Mouse (Mus musculus): ENCODE measurements around the gene Lst1. TPM values are rescaled to one million over a fixed set of nuclear protein-coding genes. Genes with fewer than 3 reads are reported as not detected.
"Not testable (repeated sequence)": the region's sequence is repeated elsewhere in the genome, so short reads cannot be mapped to it uniquely, and the experiment has no call there.

Lst1 gene
- polyA plus RNA-seq (2015; fragmentation: Nextera tagmentation; extraction: Ambion mirVana) = 7.9 and 8.2 TPM in 2 replicates

- 67% methylated on average over 7 of the region's 7 CpGs for WGBS
- Histone ChIP-seq H3K4me3 (ENCODE audit: low read length) (no peak within 1 kb of the TSS), H3K4me1 (ENCODE audit: control insufficient read depth, insufficient read depth, low read length) (no peaks in the 10 kb centered on the region), H3K27me3 (ENCODE audit: control insufficient read depth, insufficient read depth, low read length) (no peaks in the 10 kb centered on the region), H3K27ac (ENCODE audit: low read length) (peak within 1 kb of the TSS; percentile 40), H3K9me3 (replicated peaks; ENCODE audit: control insufficient read depth, low read length) (no peaks in the 10 kb centered on the region), H3K9ac (ENCODE audit: low read length) (no peak within 1 kb of the TSS), H3K4me2 (ENCODE audit: low read depth, low read length) (no peak within 1 kb of the TSS), H3K36me3 (ENCODE audit: control insufficient read depth, insufficient read depth) (no peaks in the 10 kb centered on the region)
- ATAC-seq (replicated peaks; ENCODE audit: extremely low read depth, insufficient read depth, low FRiP score) = no peak
Measured at GRCm38 (mm10) chr17:35187959-35188610, at the start of gene Lst1. Gene Lst1 (minus strand): TSS chr17:35188439.

GRCm38 (mm10) chr17:35237504-35237903, 49.3 kb upstream of the Lst1 start:
- no peaks in the 10 kb centered on the region for H3K9me3 ChIP-seq (replicated peaks; ENCODE audit: control insufficient read depth, low read length)
- no peak overlapping the region for H3K9ac ChIP-seq (ENCODE audit: low read length)
- no peak overlapping the region for H3K27ac ChIP-seq (ENCODE audit: low read length)
- no peaks in the 10 kb centered on the region for H3K36me3 ChIP-seq (ENCODE audit: control insufficient read depth, insufficient read depth)
- WGBS = 85% methylated on average over 12 of the region's 12 CpGs
- H3K4me1 ChIP-seq (ENCODE audit: control insufficient read depth, insufficient read depth, low read length) = peaks cover 32% of the 10 kb centered on the region
- ATAC-seq (replicated peaks; ENCODE audit: extremely low read depth, insufficient read depth, low FRiP score) = no peak
- H3K4me3 ChIP-seq (ENCODE audit: low read length) = no peak overlapping the region
- H3K27me3 ChIP-seq (ENCODE audit: control insufficient read depth, insufficient read depth, low read length) = no peaks in the 10 kb centered on the region
- H3K4me2 ChIP-seq (ENCODE audit: low read depth, low read length) = no peak overlapping the region

GRCm38 (mm10) chr17:35236996-35237395, 48.8 kb upstream of the Lst1 start:
- no peaks in the 10 kb centered on the region for H3K27me3 ChIP-seq (ENCODE audit: control insufficient read depth, insufficient read depth, low read length)
- no peaks in the 10 kb centered on the region for H3K9me3 ChIP-seq (replicated peaks; ENCODE audit: control insufficient read depth, low read length)
- ATAC-seq (replicated peaks; ENCODE audit: extremely low read depth, insufficient read depth, low FRiP score) = no peak
- H3K36me3 ChIP-seq (ENCODE audit: control insufficient read depth, insufficient read depth) = no peaks in the 10 kb centered on the region
- peaks cover 36% of the 10 kb centered on the region for H3K4me1 ChIP-seq (ENCODE audit: control insufficient read depth, insufficient read depth, low read length)
- H3K4me2 ChIP-seq (ENCODE audit: low read depth, low read length) = no peak overlapping the region
- H3K4me3 ChIP-seq (ENCODE audit: low read length) = no peak overlapping the region
- H3K27ac ChIP-seq (ENCODE audit: low read length) = no peak overlapping the region
- no peak overlapping the region for H3K9ac ChIP-seq (ENCODE audit: low read length)
- 75% methylated on average over 9 of the region's 9 CpGs for WGBS

- WGBS = 1% methylated on average over 18 of the region's 18 CpGs
- Histone ChIP-seq H3K36me3 (ENCODE audit: control insufficient read depth, insufficient read depth) (no peaks in the 10 kb centered on the region), H3K4me3 (ENCODE audit: low read length) (peak overlapping the region; percentile 75), H3K27me3 (ENCODE audit: control insufficient read depth, insufficient read depth, low read length) (no peaks in the 10 kb centered on the region), H3K9me3 (replicated peaks; ENCODE audit: control insufficient read depth, low read length) (no peaks in the 10 kb centered on the region), H3K9ac (ENCODE audit: low read length) (peak overlapping the region; percentile 94), H3K4me2 (ENCODE audit: low read depth, low read length) (peak overlapping the region; percentile 89), H3K4me1 (ENCODE audit: control insufficient read depth, insufficient read depth, low read length) (peaks cover 39% of the 10 kb centered on the region), H3K27ac (ENCODE audit: low read length) (peak overlapping the region; percentile 94)
- peak; percentile 56 for ATAC-seq (replicated peaks; ENCODE audit: extremely low read depth, insufficient read depth, low FRiP score)
Measured at GRCm38 (mm10) chr17:35236390-35236746, 48.1 kb upstream of the Lst1 start.

- WGBS = under 1% methylated on average over 35 of the region's 35 CpGs
- peak; percentile 85 for ATAC-seq (replicated peaks; ENCODE audit: extremely low read depth, insufficient read depth, low FRiP score)
- H3K4me2 ChIP-seq (ENCODE audit: low read depth, low read length) = peak within 1 kb of the TSS; percentile 89
- H3K9ac ChIP-seq (ENCODE audit: low read length) = peak within 1 kb of the TSS; percentile 94
- H3K9me3 ChIP-seq (replicated peaks; ENCODE audit: control insufficient read depth, low read length) = no peaks in the 10 kb centered on the region
- peaks cover 38% of the 10 kb centered on the region for H3K4me1 ChIP-seq (ENCODE audit: control insufficient read depth, insufficient read depth, low read length)
- no peaks in the 10 kb centered on the region for H3K27me3 ChIP-seq (ENCODE audit: control insufficient read depth, insufficient read depth, low read length)
- H3K36me3 ChIP-seq (ENCODE audit: control insufficient read depth, insufficient read depth) = peaks cover 3% of the 10 kb centered on the region
- peak within 1 kb of the TSS; percentile 94 for H3K27ac ChIP-seq (ENCODE audit: low read length)
- peak within 1 kb of the TSS; percentile 75 for H3K4me3 ChIP-seq (ENCODE audit: low read length)
Measured at GRCm38 (mm10) chr17:35235614-35236389, 47.6 kb upstream of the Lst1 start, which contains the start of gene Nfkbil1. Gene Nfkbil1 (minus strand): TSS chr17:35235792.

- H3K9me3 ChIP-seq (replicated peaks; ENCODE audit: control insufficient read depth, low read length) = no peaks in the 10 kb centered on the region
- ATAC-seq (replicated peaks; ENCODE audit: extremely low read depth, insufficient read depth, low FRiP score) = no peak; the same call in 1 of the 2 replicates
- peak overlapping the region; percentile 75 for H3K4me3 ChIP-seq (ENCODE audit: low read length)
- H3K4me2 ChIP-seq (ENCODE audit: low read depth, low read length) = peak overlapping the region; percentile 89
- H3K9ac ChIP-seq (ENCODE audit: low read length) = peak overlapping the region; percentile 94
- H3K36me3 ChIP-seq (ENCODE audit: control insufficient read depth, insufficient read depth) = peaks cover 8% of the 10 kb centered on the region
- peaks cover 32% of the 10 kb centered on the region for H3K4me1 ChIP-seq (ENCODE audit: control insufficient read depth, insufficient read depth, low read length)
- H3K27ac ChIP-seq (ENCODE audit: low read length) = peak overlapping the region; percentile 94
- H3K27me3 ChIP-seq (ENCODE audit: control insufficient read depth, insufficient read depth, low read length) = no peaks in the 10 kb centered on the region
- 3% methylated on average over 31 of the region's 31 CpGs for WGBS
Measured at GRCm38 (mm10) chr17:35234903-35235302, 46.7 kb upstream of the Lst1 start.

GRCm38 (mm10) chr17:35234090-35234489, 45.9 kb upstream of the Lst1 start:
- not testable (repeated sequence) for H3K27me3 ChIP-seq (ENCODE audit: control insufficient read depth, insufficient read depth, low read length); ATAC-seq (replicated peaks; ENCODE audit: extremely low read depth, insufficient read depth, low FRiP score); H3K9me3 ChIP-seq (replicated peaks; ENCODE audit: control insufficient read depth, low read length)
- peak overlapping the region; percentile 89 for H3K4me2 ChIP-seq (ENCODE audit: low read depth, low read length)
- WGBS = 74% methylated on average over 7 of the region's 7 CpGs
- peaks cover 15% of the 10 kb centered on the region for H3K36me3 ChIP-seq (ENCODE audit: control insufficient read depth, insufficient read depth)
- peak overlapping the region; percentile 6; the same call in 1 of the 2 replicates for H3K9ac ChIP-seq (ENCODE audit: low read length)
- H3K4me1 ChIP-seq (ENCODE audit: control insufficient read depth, insufficient read depth, low read length) = peaks cover 32% of the 10 kb centered on the region
- H3K27ac ChIP-seq (ENCODE audit: low read length) = peak overlapping the region; percentile 94
- peak overlapping the region; percentile 23 for H3K4me3 ChIP-seq (ENCODE audit: low read length)

GRCm38 (mm10) chr17:35233114-35233980, 45.1 kb upstream of the Lst1 start, which contains the start of gene Atp6v1g2:
Gene Atp6v1g2 (plus strand): TSS chr17:35233660.
- Histone ChIP-seq H3K9me3 (replicated peaks; ENCODE audit: control insufficient read depth, low read length) (no peaks in the 10 kb centered on the region), H3K36me3 (ENCODE audit: control insufficient read depth, insufficient read depth) (peaks cover 21% of the 10 kb centered on the region), H3K9ac (ENCODE audit: low read length) (peak within 1 kb of the TSS; percentile 94)

More at GRCm38 (mm10) chr17:35233114-35233980, 45.1 kb upstream of the Lst1 start, which contains the start of gene Atp6v1g2:
- peaks cover 32% of the 10 kb centered on the region for H3K4me1 ChIP-seq (ENCODE audit: control insufficient read depth, insufficient read depth, low read length)
- peak within 1 kb of the TSS; percentile 89 for H3K4me2 ChIP-seq (ENCODE audit: low read depth, low read length)
- H3K4me3 ChIP-seq (ENCODE audit: low read length) = peak within 1 kb of the TSS; percentile 75
- H3K27ac ChIP-seq (ENCODE audit: low read length) = peak within 1 kb of the TSS; percentile 94
- H3K27me3 ChIP-seq (ENCODE audit: control insufficient read depth, insufficient read depth, low read length) = no peaks in the 10 kb centered on the region
- ATAC-seq (replicated peaks; ENCODE audit: extremely low read depth, insufficient read depth, low FRiP score) = no peak
- 50% methylated on average over 18 of the region's 18 CpGs for WGBS
